ENCODE assay signal across 8 mouse cellular contexts in the genomic region with DNA sequence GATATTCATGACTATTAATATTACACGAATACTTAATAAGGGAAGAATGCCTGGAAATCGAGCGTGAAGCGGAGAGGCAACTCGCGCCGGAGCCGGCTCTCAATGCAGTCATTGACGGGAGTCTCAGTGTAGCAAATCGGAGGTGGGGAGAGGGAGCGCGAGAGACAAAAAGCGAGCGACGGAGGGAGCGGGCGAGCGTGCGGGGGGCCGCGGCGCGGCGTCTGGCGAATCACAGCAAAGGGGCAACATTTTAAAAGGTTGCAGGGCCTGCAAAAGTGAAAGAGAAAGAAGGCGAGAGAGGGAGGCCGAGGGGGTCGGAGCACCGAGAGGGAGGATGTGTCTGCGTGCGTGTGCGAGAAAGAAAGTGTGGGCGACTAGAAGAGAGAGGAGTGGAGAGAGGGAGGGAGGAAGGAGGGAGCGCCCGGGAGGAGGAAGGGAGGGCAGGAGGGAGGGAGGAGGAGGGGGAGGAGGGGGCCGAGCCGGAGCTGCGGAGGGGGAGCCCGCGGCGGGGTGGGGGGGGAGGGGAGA. TPM values are rescaled to one million over a fixed set of nuclear protein-coding genes. Genes with fewer than 3 reads are reported as not detected.
A peak's percentile ranks its signal among the peaks of the same experiment; 100 is the strongest.
DNase-seq lines count a peak whose midpoint lies in the region; ATAC-seq and TF ChIP-seq lines count a peak whose summit lies in the region.

No protein-coding gene starts in this region.

- TF ChIP-seq EP300 in heart, adult 2 months (IDR thresholded peaks at IDR 0.05; ENCODE audit: insufficient read depth, low read depth, low read length), result no peak

- peaks cover 43% of the 10 kb centered on the region for H3K27me3 ChIP-seq in liver, adult 2 months (ENCODE audit: control insufficient read depth, insufficient read depth, low read length)
- H3K27me3 ChIP-seq in heart, adult 2 months (ENCODE audit: control insufficient read depth, insufficient read depth, low read length), result peaks cover 48% of the 10 kb centered on the region
- peaks cover 66% of the 10 kb centered on the region for H3K27me3 ChIP-seq in kidney, postnatal 0 days (ENCODE audit: insufficient read depth, low read length)
- peaks cover 86% of the 10 kb centered on the region for H3K27me3 ChIP-seq in midbrain, embryonic 12.5 days

- 2% methylated on average over 39 of the region's 41 CpGs for WGBS in liver, adult 2 months
- under 1% methylated on average over 34 of the region's 41 CpGs for WGBS in bone marrow, adult 2 months
- WGBS in heart, adult 2 months, result 2% methylated on average over 34 of the region's 41 CpGs
- WGBS in kidney, postnatal 0 days, result under 1% methylated on average over 36 of the region's 41 CpGs
- WGBS in midbrain, embryonic 12.5 days, result 1% methylated on average over 32 of the region's 41 CpGs

- DNase-seq in liver, adult 2 months (ENCODE audit: extremely low read depth, low read depth, low spot score), result no peak
- DNase-seq in liver, result no peak
- DNase-seq in heart, adult 2 months, result peak; percentile 36 to 66
- peak; percentile 65 for DNase-seq in kidney, postnatal 0 days (ENCODE audit: low spot score)
- peak; percentile 59 for DNase-seq in yolk sac, embryonic 10.5 days (ENCODE audit: low spot score)

- H3K9ac ChIP-seq in liver, adult 2 months (ENCODE audit: low read depth, low read length), result no peak overlapping the region
- peak overlapping the region; percentile 28; the same call in 1 of the 2 replicates for H3K9ac ChIP-seq in heart, adult 2 months (ENCODE audit: low read depth, low read length)
- peak overlapping the region; percentile 67 for H3K9ac ChIP-seq in kidney, postnatal 0 days (ENCODE audit: low read depth, low read length)
- H3K9ac ChIP-seq in midbrain, embryonic 12.5 days (replicated peaks), result peak overlapping the region; percentile 68

- intact Hi-C loops in heart, adult 2 months (cut with DNase I), result no loop called here

- H3K36me3 ChIP-seq in liver, adult 2 months (ENCODE audit: control insufficient read depth, insufficient read depth, low read length), result no peaks in the 10 kb centered on the region
- no peaks in the 10 kb centered on the region for H3K36me3 ChIP-seq in heart, adult 2 months (ENCODE audit: control insufficient read depth, insufficient read depth, low read length)
- H3K36me3 ChIP-seq in kidney, postnatal 0 days (ENCODE audit: insufficient read depth, low read length), result no peaks in the 10 kb centered on the region
- H3K36me3 ChIP-seq in midbrain, embryonic 12.5 days, result no peaks in the 10 kb centered on the region

- H3K9me3 ChIP-seq in kidney, postnatal 0 days (replicated peaks; ENCODE audit: low read length), result no peaks in the 10 kb centered on the region
- no peaks in the 10 kb centered on the region for H3K9me3 ChIP-seq in midbrain, embryonic 12.5 days

- H3K4me1 ChIP-seq in liver, adult 2 months (ENCODE audit: control insufficient read depth, insufficient read depth, low read length), result peaks cover 3% of the 10 kb centered on the region
- no peaks in the 10 kb centered on the region for H3K4me1 ChIP-seq in bone marrow, adult 2 months (ENCODE audit: control insufficient read depth, insufficient read depth, low read length)
- peaks cover 2% of the 10 kb centered on the region; the same call in 1 of the 2 replicates for H3K4me1 ChIP-seq in heart, adult 2 months (ENCODE audit: control insufficient read depth, insufficient read depth, low read length)
- peaks cover 4% of the 10 kb centered on the region for H3K4me1 ChIP-seq in kidney, postnatal 0 days (replicated peaks; ENCODE audit: insufficient read depth, low read length)
- H3K4me1 ChIP-seq in midbrain, embryonic 12.5 days, result peaks cover 16% of the 10 kb centered on the region; the same call in 1 of the 2 replicates

- no peak overlapping the region for H3K27ac ChIP-seq in liver, adult 2 months (replicated peaks; ENCODE audit: insufficient read depth, low read depth, low read length)
- H3K27ac ChIP-seq in bone marrow, adult 2 months (ENCODE audit: control insufficient read depth, insufficient read depth, low read depth, low read length, poor library complexity), result no peak overlapping the region
- H3K27ac ChIP-seq in heart, adult 2 months, result no peak overlapping the region
- peak overlapping the region; percentile 77; the same call in 1 of the 2 replicates for H3K27ac ChIP-seq in kidney, postnatal 0 days
- H3K27ac ChIP-seq in midbrain, embryonic 12.5 days (replicated peaks), result peak overlapping the region; percentile 86

- peak overlapping the region; percentile 83 for H3K4me2 ChIP-seq in kidney, postnatal 0 days (ENCODE audit: low read length)
- peak overlapping the region; percentile 59 for H3K4me2 ChIP-seq in midbrain, embryonic 12.5 days (replicated peaks)

- peak; percentile 34; the same call in 1 of the 2 replicates for ATAC-seq in kidney, postnatal 0 days (replicated peaks; ENCODE audit: low FRiP score, low read depth)
- ATAC-seq in midbrain, embryonic 12.5 days (ENCODE audit: low FRiP score, low read depth), result peak; percentile 84
- ATAC-seq in monocyte, adult 5-6 weeks (replicated peaks; ENCODE audit: insufficient number of reproducible peaks, low FRiP score, low TSS enrichment, poor library complexity, severe bottlenecking), result no peak

- H3K4me3 ChIP-seq in liver, adult 2 months (ENCODE audit: insufficient read depth, low read depth, low read length), result peak overlapping the region; percentile 72
- H3K4me3 ChIP-seq in bone marrow, adult 2 months (replicated peaks; ENCODE audit: control insufficient read depth, low read depth, low read length), result peak overlapping the region; percentile 74
- H3K4me3 ChIP-seq in heart, adult 2 months, result peak overlapping the region; percentile 62
- H3K4me3 ChIP-seq in kidney, postnatal 0 days (replicated peaks; ENCODE audit: low read depth, low read length), result peak overlapping the region; percentile 55
- peak overlapping the region; percentile 46 for H3K4me3 ChIP-seq in midbrain, embryonic 12.5 days

- no peak for TF ChIP-seq POLR2A in liver, adult 2 months (IDR thresholded peaks at IDR 0.05; ENCODE audit: extremely low read depth, insufficient read depth, low read length)
- no peak for TF ChIP-seq POLR2A in bone marrow, adult 2 months (IDR thresholded peaks at IDR 0.05; ENCODE audit: borderline replicate concordance, control insufficient read depth, low read depth, low read length)
- no peak for TF ChIP-seq POLR2A in heart, adult 2 months (IDR thresholded peaks at IDR 0.05; ENCODE audit: insufficient read depth, low read depth, low read length)

- no peak for TF ChIP-seq CTCF in liver, adult 2 months (IDR thresholded peaks at IDR 0.05; ENCODE audit: low read depth, low read length)
- no peak for TF ChIP-seq CTCF in bone marrow, adult 2 months (IDR thresholded peaks at IDR 0.05; ENCODE audit: control insufficient read depth, insufficient read depth, low read length)
- no peak for TF ChIP-seq CTCF in heart, adult 2 months (IDR thresholded peaks at IDR 0.05)
- no peak for TF ChIP-seq CTCF in kidney, postnatal 0 days (IDR thresholded peaks at IDR 0.05; ENCODE audit: low read depth)

- no peaks in the 10 kb centered on the region for H3K79me2 ChIP-seq in liver, adult 2 months (ENCODE audit: control insufficient read depth, insufficient read depth, low read length)
- no peaks in the 10 kb centered on the region for H3K79me2 ChIP-seq in heart, adult 2 months (replicated peaks; ENCODE audit: control insufficient read depth, insufficient read depth, low read length)

RNA-seq across cellular contexts. Expression of a gene that starts 7.5 kb away (rescaled TPM):
- total RNA-seq in liver, adult 2 months (2014; rRNA removed), result not detected in 2 replicates
- 0.05 TPM in 1 of 2 replicates, not detected in the other for polyA plus RNA-seq in liver, adult 2 months (2012; rRNA removed)
- 2.0 and 8.3 TPM in 2 replicates for polyA plus RNA-seq in bone marrow, adult 2 months (2011; ENCODE audit: insufficient read depth, insufficient read length, low replicate concordance, missing spikeins)
- under 1 TPM; 0.08 to 0.14 TPM for total RNA-seq in heart, adult 2 months (2021)
- polyA plus RNA-seq in heart, adult 2 months (2012; rRNA removed), result 0.18 TPM in 1 of 2 replicates, not detected in the other
- polyA plus RNA-seq in kidney, postnatal 0 days (2015; fragmentation: Nextera tagmentation; extraction: Ambion mirVana), result 2.5 and 2.9 TPM in 2 replicates
- polyA plus RNA-seq in midbrain, embryonic 12.5 days (2016; fragmentation: Nextera tagmentation; extraction: Ambion mirVana), result 5.9 and 6.3 TPM in 2 replicates
- total RNA-seq in monocyte, adult 5-6 weeks (2017), result 0.10 to 0.57 TPM in 2 of 3 replicates, not detected in the other

Comparison
In these comparisons a context has a peak if more than half of its experiments do, and no peak if none do; other contexts are left out.
1. DNase-seq: peak in heart, adult 2 months (2 of 2), kidney, postnatal 0 days (single experiment) and yolk sac, embryonic 10.5 days (single experiment); none in liver, adult 2 months (single experiment) and liver (single experiment).
2. H3K27ac ChIP-seq: peak in kidney, postnatal 0 days (single experiment) and midbrain, embryonic 12.5 days (single experiment); none in liver, adult 2 months (single experiment), bone marrow, adult 2 months (single experiment) and heart, adult 2 months (single experiment).
3. Peak in every context shown above with its lines, with median percentiles within 50 percentile points of each other: H3K4me3 ChIP-seq.